Mouse (Mus musculus) hindlimb bud, embryonic 11.5 days (tissue): ENCODE results near the gene Sds.

Experiments used
- DNase-seq: peaks from one replicate; pipeline ENCODE4 v3.0.0-alpha.2; 2012; ENCODE audit warnings: low read depth, low spot score; ENCODE audit errors: extremely low spot score

Sds gene

GRCm38 (mm10) chr5:120512911-120513555 is 36.7 kb downstream of the Sds start:
- DNase-seq = no peak

- no peak for DNase-seq
Measured at GRCm38 (mm10) chr5:120514031-120514677, 37.8 kb downstream of the Sds start.

DNA sequence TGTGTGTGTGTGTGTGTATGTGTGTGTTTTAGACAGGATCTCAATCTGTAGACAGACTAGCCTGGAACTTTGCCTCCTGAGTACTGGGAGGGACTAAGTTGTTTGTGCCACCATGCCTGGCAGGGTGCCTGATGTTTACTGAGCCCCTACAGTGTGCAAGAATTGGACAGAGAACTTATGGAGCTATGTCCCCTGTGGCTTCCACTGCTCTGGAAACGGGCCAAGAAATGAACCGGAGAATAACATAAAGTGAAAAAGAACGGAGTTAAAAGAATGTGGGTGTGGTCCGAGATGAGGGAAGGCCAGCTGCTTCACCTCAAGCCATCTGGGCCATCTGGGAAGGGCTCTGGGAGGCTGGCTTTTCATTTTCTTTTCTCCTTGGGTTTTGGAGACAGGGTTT is 38.4 kb downstream of the Sds start:
- DNase-seq = no peak

- DNase-seq = no peak
Measured at GRCm38 (mm10) chr5:120515451-120515850, 39.1 kb downstream of the Sds start.

GRCm38 (mm10) chr5:120516221-120516984 is 40.1 kb downstream of the Sds start:
- DNase-seq = no peak

- DNase-seq = no peak
Measured at GRCm38 (mm10) chr5:120517552-120517951, 41.2 kb downstream of the Sds start.

- no peak for DNase-seq
Measured at GRCm38 (mm10) chr5:120522649-120523048, 46.3 kb downstream of the Sds start.

- no peak for DNase-seq
Measured at GRCm38 (mm10) chr5:120524736-120525135, 48.4 kb downstream of the Sds start.

DNA sequence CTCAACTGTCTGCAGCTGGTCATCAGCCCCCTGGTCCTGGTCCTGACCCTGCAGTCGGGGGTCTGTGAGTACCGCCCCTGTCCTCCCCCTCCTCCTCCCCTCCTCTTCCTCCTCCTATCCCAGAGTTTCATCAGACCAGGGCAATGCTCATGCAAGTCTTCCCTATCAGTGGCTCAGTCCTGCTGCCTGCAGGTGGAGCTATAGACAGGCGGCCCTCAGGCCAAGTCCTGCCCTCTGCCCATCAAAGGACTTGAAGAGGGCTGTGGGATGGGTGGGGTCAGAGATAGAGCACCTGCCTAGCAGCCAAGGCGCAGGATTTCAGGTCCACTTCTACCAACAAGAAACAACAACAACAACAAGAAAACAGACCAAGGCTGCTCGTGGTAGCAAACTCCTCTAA is 49.4 kb downstream of the Sds start:
- DNase-seq = no peak

DNA sequence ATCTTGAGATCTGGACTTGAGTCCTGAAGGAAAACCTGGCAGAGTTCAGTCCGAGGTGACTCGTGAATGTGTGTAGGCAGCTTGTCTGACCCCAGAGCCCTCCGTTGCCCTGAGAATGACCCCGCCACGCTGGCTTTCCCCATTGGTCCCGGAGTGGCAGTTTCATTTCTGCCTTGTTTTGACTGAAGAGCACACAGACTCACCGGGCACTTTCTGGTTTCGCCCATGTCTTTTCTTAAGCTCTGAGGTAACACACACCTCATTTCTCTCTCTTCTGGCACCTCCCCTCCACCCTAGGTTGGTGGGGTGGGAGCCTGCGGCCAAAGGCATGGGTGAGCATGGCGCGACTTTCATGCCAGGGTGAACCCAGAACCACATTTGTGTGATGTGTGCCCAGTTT is 50.0 kb downstream of the Sds start:
- DNase-seq = no peak

DNA sequence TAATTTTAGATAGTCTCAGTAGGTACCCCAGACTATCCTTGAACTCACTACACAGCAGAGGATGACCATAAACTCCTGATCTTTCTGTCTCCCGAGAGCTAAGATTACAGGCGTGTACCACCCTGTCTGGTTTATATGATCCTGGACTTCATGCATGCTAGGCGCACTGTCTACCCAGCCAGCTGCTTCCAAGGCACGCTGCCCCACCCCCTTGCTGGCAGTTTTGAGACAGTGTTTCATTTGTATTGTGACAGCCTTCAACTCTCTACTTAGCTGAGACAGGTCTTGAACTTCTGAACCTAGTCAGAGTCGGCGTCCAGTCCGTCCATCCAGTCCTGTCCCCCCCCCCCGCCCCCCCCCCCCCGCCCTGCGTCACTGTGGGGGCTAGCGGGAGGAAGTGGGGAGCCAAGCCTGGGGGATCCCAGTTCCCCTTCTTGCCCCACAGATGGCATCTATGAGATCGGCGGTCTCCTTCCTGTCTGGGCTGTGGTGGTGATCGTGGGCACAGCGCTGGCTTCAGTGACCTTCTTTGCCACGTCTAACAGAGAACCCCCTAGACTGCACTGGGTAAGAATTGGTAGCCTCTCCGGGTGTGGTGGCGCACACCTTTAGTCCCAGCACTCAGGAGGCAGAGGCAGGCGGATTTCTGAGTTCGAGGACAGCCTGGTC is 51.1 kb downstream of the Sds start:
- no peak for DNase-seq

- DNase-seq = no peak
Measured at GRCm38 (mm10) chr5:120531631-120532030, 55.3 kb downstream of the Sds start.
